Mouse (Mus musculus) embryonic facial prominence, embryonic 10.5 days (tissue): ENCODE data around the gene Kazn. TPM values are rescaled to one million over a fixed set of nuclear protein-coding genes. Genes with fewer than 3 reads are reported as not detected.

Experiments used
- DNase-seq: peaks from one replicate; pipeline ENCODE4 v3.0.0-alpha.2; 2017; ENCODE audit warnings: low spot score
- H3K27ac ChIP-seq: fragments of 300-500 bp; sonication (generic); replicated peaks from 2 replicates; pipeline ENCODE4 v1.5.1; 2016; ENCODE audit warnings: mild to moderate bottlenecking
- H3K27me3 ChIP-seq: fragments of 300-500 bp; sonication (generic); replicated peaks from 2 replicates; pipeline ENCODE4 v1.6.1; 2016; ENCODE audit warnings: low read depth, mild to moderate bottlenecking; ENCODE audit not compliant: poor library complexity, severe bottlenecking
- H3K36me3 ChIP-seq: fragments of 300-500 bp; sonication (generic); replicated peaks from 2 replicates; pipeline ENCODE4 v1.6.1; 2016; ENCODE audit warnings: mild to moderate bottlenecking, moderate library complexity
- H3K4me1 ChIP-seq: fragments of 300-500 bp; sonication (generic); 2 replicates; pipeline ENCODE4 v1.6.1; 2016
- H3K4me3 ChIP-seq: fragments of 300-500 bp; sonication (generic); 2 replicates; pipeline ENCODE4 v1.5.1; 2016; ENCODE audit warnings: mild to moderate bottlenecking, moderate library complexity
- H3K9me3 ChIP-seq: fragments of 300-500 bp; sonication (generic); 2 replicates; pipeline ENCODE4 v1.6.1; 2016; ENCODE audit warnings: mild to moderate bottlenecking
- WGBS: fragments of 180-500 bp; shearing (Covaris S2); methylation state at CpG from one replicate; pipeline ENCODE4 v1.1.7; 2016; 5-methylcytosine and 5-hydroxymethylcytosine counted together
- polyA plus RNA-seq: library from polyadenylated mRNA; unstranded; fragments of >200 nt; fragmentation: Nextera tagmentation; extraction: Ambion mirVana; gene quantifications from 2 replicates; pipeline ENCODE4 v1.2.1, GENCODE M21; 2016

Kazn gene
- polyA plus RNA-seq, 1 experiment from 2014 or later: 13.3 TPM

- peaks cover 81% of the 10 kb centered on the region for H3K4me1 ChIP-seq
- peaks cover 29% of the 10 kb centered on the region for H3K27me3 ChIP-seq
- no peak overlapping the region for H3K27ac ChIP-seq
- H3K4me3 ChIP-seq: no peak overlapping the region
- no peaks in the 10 kb centered on the region for H3K36me3 ChIP-seq
- DNase-seq: no peak
- no peaks in the 10 kb centered on the region for H3K9me3 ChIP-seq
- 79% methylated on average over 11 of the region's 11 CpGs for WGBS
These were observed 163.3 kb downstream of the Kazn start for GRCm38 (mm10) chr4:142075931-142076330.

DNA sequence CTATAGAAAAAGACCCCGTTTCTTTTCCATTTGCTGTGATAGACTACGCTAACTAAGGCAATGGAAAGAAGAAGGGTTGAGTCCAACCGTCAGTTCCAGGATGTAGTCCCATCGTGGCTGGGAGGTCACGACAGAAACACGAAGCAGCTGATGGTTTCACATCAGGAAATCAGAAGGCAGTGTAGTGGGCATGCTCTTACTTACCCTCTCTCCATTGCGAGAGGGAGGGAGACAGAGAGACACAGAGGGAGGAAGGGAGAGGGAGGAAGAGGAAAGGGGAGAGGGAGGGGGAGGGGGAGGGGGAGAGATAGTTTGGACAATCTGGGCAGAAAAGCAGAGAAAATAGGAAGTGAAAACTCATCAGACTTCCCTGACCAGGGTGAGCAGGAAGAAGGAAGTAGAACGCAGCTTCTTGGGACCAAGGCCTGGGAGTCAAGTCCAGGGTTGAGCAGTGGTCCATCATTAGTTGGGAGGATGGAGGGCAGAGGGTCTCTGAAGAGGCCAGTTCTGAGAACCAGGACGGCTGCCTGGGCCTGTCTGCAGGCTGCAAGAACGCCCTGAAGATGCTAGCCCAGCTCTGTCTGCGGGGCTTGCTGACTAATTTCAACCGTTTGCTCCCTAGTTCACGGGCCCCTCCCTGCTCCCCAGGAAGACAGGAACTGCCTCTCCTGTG is 165.0 kb downstream of the Kazn start:
- Histone ChIP-seq H3K36me3 (no peaks in the 10 kb centered on the region), H3K27me3 (peaks cover 43% of the 10 kb centered on the region), H3K9me3 (no peaks in the 10 kb centered on the region), H3K4me1 (peaks cover 82% of the 10 kb centered on the region), H3K27ac (0 out of 2 replicates have a peak overlapping the region, but pooled peaks have one; percentile 21), H3K4me3 (no peak overlapping the region)
- DNase-seq: no peak
- 56% methylated on average over 13 of the region's 13 CpGs for WGBS

DNA sequence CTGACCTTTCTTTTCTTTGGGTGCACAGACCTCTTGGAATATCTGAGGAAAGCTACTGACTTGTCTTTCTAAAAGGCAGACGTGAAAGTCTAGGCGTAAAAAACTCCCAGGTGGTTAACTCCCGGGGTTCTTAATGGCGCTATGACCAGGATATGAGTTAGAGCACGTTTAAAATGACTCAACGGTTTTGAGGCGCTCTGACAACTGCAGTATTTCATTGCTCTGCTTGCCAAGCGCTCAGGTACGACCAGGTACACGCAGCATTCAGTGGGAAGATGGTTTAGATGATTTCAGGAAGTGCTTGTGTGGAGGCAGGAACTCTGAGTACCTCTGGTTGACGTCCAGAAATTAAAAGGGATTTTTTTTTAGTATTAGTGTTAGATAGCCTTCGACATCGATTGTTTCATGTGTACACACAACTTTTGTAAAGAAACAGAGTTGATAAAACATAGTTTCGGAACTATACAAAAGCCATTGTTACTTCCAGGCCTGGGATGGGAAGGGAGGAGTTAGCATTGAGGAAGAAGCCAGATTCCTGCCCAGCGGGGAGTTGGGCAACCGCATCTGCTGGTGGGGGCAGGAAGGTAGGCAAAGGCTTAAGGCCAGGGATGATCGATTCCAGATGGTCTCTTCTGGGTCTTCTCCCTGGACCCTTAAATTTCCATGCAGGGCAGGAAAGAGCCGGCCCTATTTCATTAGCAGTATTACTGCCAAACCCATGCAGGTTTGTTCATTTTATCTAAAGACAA is 167.8 kb downstream of the Kazn start:
- 0 out of 2 replicates have a peak overlapping the region, but pooled peaks have one; percentile 1 for H3K4me3 ChIP-seq
- 7% methylated on average over 18 of the region's 18 CpGs for WGBS

DNA sequence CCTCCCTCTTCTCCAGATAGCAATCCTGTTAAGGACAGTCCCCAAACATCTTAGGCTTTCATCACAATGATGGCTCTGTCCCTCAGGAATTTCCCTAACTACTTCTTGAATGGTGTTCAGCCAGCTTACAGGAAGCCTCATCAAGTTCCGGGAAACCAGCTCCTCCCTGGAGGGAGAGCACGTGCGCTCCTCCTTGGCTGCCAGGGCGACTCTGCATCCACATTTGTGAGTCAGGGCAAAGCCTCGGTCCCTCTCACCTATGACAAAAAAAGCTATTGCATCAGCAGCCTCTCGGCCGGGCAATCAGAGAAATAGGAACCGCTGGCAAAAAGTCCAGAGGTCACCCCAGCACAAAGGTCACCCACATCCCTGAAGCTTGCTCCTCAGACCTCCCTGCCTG is 168.4 kb downstream of the Kazn start:
- peak; percentile 49 for DNase-seq
- Histone ChIP-seq H3K36me3 (no peaks in the 10 kb centered on the region), H3K4me1 (peaks cover 87% of the 10 kb centered on the region), H3K9me3 (no peaks in the 10 kb centered on the region), H3K27ac (peak overlapping the region; percentile 72), H3K4me3 (no peak overlapping the region), H3K27me3 (peaks cover 51% of the 10 kb centered on the region)
- WGBS: 4% methylated on average over 8 of the region's 8 CpGs

More for the DNA sequence above, 167.8 kb downstream of the Kazn start:
- peak; percentile 77 for DNase-seq
- H3K36me3 ChIP-seq: no peaks in the 10 kb centered on the region
- peaks cover 52% of the 10 kb centered on the region for H3K27me3 ChIP-seq
- peak overlapping the region; percentile 72 for H3K27ac ChIP-seq
- H3K4me1 ChIP-seq: peaks cover 87% of the 10 kb centered on the region
- no peaks in the 10 kb centered on the region for H3K9me3 ChIP-seq

GRCm38 (mm10) chr4:142068899-142069812 is 170.0 kb downstream of the Kazn start:
- Histone ChIP-seq H3K27me3 (peaks cover 51% of the 10 kb centered on the region), H3K4me1 (peaks cover 78% of the 10 kb centered on the region), H3K9me3 (no peaks in the 10 kb centered on the region), H3K4me3 (no peak overlapping the region), H3K27ac (peak overlapping the region; percentile 72), H3K36me3 (no peaks in the 10 kb centered on the region)
- WGBS: 29% methylated on average over 18 of the region's 18 CpGs
- no peak for DNase-seq

DNA sequence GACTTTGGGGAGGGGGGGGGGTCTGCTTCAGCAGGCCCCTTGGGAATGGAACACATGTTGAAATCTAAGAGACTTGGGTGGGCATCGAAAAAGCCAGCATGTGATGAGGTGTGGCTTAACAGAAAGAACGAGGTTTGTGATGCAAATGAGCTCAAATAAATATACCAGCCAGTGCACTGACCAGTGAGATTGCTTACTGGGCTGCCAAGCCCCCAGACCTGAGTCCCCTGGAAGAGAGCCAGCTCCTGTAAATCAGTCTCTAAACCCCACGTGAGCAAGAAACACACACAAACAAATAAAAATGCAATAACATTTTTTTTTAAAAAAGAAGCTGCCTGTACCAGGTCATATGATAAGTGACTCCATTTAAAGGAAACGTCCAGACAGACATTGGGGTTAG is 172.6 kb downstream of the Kazn start:
- Histone ChIP-seq H3K27ac (peak overlapping the region; percentile 44; the same call in 1 of the 2 replicates), H3K4me3 (no peak overlapping the region), H3K4me1 (peaks cover 74% of the 10 kb centered on the region), H3K36me3 (no peaks in the 10 kb centered on the region), H3K27me3 (peaks cover 41% of the 10 kb centered on the region), H3K9me3 (no peaks in the 10 kb centered on the region)
- no peak for DNase-seq
- WGBS: 65% methylated on average over 4 of the region's 4 CpGs

DNA sequence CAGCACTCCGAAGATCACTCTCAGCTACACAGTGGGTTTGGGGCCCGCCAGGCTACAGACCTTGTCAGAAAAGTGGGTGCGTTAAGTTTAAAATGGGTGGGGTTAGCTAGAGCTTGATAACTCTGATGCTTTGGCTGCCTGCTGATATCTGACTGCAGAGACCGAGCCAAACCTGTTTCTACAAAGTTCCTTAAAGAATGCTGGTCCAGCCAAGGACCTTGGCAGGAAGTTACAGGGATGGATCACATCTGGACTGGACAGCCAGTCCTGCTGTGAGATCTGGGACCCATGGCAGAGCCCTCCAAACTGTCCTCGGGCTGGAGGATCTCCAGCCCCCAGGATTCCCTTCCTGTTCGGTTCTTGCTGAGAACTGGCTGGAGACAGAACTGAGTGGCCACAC is 173.4 kb downstream of the Kazn start:
- Histone ChIP-seq H3K4me1 (peaks cover 74% of the 10 kb centered on the region), H3K27ac (peak overlapping the region; percentile 44; the same call in 1 of the 2 replicates), H3K27me3 (peaks cover 36% of the 10 kb centered on the region), H3K9me3 (no peaks in the 10 kb centered on the region), H3K36me3 (no peaks in the 10 kb centered on the region), H3K4me3 (no peak overlapping the region)
- DNase-seq: no peak
- WGBS: 75% methylated on average over 6 of the region's 6 CpGs

DNA sequence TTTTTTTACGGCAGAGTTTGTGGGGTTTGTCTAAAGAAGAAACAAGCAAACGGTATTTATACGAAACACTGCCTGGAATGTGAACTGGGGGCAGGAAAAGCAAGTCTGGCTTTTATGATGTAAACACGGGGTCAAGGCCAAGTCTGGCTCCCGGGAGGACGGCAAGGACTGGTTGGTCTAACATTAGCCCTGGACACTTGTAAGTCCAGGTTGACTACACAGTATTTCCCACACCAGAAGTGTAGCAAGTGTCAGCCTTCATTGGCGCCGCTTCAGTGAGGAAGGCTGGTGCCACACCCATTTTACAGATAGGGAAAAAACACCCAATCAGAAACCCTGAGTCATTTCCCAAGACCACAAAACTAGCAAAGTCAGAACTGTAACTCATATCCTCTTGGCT is 173.9 kb downstream of the Kazn start:
- Histone ChIP-seq H3K36me3 (no peaks in the 10 kb centered on the region), H3K9me3 (no peaks in the 10 kb centered on the region), H3K4me1 (peaks cover 74% of the 10 kb centered on the region), H3K4me3 (no peak overlapping the region), H3K27me3 (peaks cover 30% of the 10 kb centered on the region), H3K27ac (no peak overlapping the region)
- 83% methylated on average over 8 of the region's 8 CpGs for WGBS
- no peak for DNase-seq

GRCm38 (mm10) chr4:142064582-142065228 is 174.5 kb downstream of the Kazn start:
- Histone ChIP-seq H3K36me3 (no peaks in the 10 kb centered on the region), H3K4me3 (no peak overlapping the region), H3K4me1 (peaks cover 71% of the 10 kb centered on the region), H3K27me3 (peaks cover 28% of the 10 kb centered on the region), H3K27ac (no peak overlapping the region), H3K9me3 (no peaks in the 10 kb centered on the region)
- no peak for DNase-seq
- WGBS: 88% methylated on average over 11 of the region's 11 CpGs

DNA sequence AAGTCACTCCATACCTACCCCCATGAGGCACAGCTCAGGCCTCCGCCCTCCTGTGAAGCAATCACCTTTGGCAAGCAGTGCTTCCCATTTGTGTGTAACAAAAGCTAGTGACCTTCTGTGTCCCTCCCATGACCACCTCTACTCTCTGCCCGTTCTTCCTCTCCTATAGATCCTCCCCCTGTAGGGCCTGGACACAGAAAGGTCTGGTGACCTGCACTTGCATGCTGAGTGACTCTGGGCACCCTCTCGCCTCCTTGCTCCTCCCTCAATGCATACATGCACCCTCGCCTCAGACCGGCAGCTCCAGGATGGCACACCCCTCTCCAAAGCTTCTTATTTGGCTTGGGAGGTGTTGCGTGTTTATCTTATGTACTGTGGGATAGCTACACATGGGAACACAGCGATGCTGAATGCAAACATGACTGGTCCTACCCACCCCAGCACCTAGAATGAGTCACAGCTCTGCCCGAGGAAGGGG is 176.1 kb downstream of the Kazn start:
- H3K4me3 ChIP-seq: no peak overlapping the region
- no peak overlapping the region for H3K27ac ChIP-seq
- DNase-seq: no peak
- H3K27me3 ChIP-seq: peaks cover 13% of the 10 kb centered on the region
- H3K36me3 ChIP-seq: no peaks in the 10 kb centered on the region
- WGBS: 88% methylated on average over 8 of the region's 8 CpGs
- peaks cover 61% of the 10 kb centered on the region for H3K4me1 ChIP-seq
- no peaks in the 10 kb centered on the region for H3K9me3 ChIP-seq

DNA sequence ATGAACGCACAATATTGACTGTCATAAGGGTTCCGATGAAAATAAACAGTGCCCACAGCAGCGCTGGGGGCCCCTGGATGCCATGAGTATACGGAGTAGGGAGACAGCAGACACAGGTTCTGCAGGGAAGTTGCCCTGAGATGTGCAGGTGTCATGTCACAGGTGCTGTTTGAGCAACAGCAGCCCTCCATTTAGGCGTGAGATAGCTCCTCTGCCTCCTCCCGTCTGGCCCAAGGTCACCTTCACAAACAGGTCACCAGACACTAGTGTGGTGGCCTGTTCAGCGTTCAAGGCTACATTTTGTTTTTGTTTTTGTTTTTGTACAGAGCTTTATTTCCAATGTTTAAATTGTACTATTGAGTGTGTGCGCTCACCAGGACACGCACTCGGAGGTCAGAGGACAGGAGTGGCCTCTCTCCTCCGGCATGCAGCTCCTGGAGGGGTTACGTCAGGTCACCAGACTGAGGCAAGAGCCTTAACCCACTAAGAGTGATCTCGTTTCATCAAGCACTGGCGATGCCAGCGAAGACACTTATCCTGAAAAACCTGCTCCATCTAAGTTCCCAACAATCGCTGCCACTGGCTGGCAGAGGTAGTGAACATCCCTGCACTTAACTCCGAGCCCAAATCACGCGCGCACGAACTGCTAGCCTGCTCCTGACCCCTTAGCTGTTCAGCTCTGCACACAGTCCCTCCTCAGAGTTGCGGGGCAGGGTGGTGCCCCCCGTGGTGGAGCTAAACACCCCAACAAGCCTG is 177.5 kb downstream of the Kazn start:
- no peaks in the 10 kb centered on the region for H3K9me3 ChIP-seq
- no peak for DNase-seq
- H3K36me3 ChIP-seq: no peaks in the 10 kb centered on the region
- H3K4me1 ChIP-seq: peaks cover 58% of the 10 kb centered on the region
- H3K4me3 ChIP-seq: no peak overlapping the region
- WGBS: 70% methylated on average over 23 of the region's 23 CpGs
- H3K27me3 ChIP-seq: no peaks in the 10 kb centered on the region; the same call in 1 of the 2 replicates
- 0 out of 2 replicates have a peak overlapping the region, but pooled peaks have one; percentile 25 for H3K27ac ChIP-seq
